Mouse (Mus musculus) heart, postnatal 10 days (tissue): ENCODE measurements at regions not wholly inside any gene's neighbourhood (a gene's known extent, or its start where the extent isn't known, plus 50 kb on each side); places are given as distances from the start of the nearest gene placed in this dataset.
A peak's percentile ranks its signal among the peaks of the same experiment; 100 is the strongest.

Experiments
- DNase-seq, 2 experiments: peaks; one replicate each; pipeline ENCODE4 v3.0.0; 2021
- intact Hi-C: fragments of 180-260 bp; cut with DNase I; formaldehyde crosslinking; loops from one replicate; pipeline ENCODE4 v1.15.1; 2025

DNA sequence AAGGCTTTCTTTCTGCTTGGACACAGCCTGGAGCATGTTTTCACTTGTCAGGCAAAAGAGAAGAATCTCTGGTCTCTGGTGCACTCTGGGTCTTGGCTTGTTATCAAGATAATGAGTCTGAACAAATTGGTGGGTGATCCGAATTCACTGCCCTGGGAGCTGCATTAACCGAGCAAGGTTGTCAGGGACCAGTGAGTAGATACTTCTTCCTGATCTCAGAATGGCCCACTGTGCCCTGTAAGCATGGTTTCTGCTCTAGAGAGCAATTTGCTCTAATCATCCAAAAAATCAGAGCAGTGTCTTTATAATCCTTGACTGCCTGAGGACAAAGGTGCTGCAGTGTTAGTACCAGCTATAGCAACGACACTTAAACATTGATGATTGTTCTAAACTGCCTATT is 97.2 kb upstream of the 1500015O10Rik start:
- intact Hi-C loops: no loop called here
- DNase-seq: no peak

DNA sequence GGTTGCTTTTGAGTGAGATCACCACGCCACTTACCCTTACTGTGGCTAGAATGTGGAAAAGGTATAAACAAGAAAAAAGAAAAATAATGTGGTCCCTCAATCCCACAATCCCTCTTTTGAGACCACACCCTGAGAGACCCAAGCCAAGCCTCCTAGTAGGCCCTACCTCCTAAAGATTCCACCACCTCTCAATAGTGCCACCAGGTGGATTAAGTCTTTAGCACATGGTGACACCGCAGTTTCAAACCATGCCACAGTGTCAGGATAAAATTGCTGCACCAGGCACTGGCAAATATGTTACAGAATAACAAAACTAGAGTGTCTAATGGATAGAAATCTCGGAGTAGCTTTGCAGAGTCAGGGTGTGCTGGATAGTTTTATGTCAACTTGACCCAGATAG is 94.7 kb upstream of the 1500015O10Rik start:
- peak; percentile 34 to 51 for DNase-seq
- intact Hi-C loops: loop anchor here (1.0 to 5.0 kb wide), 2 partner anchors 102 to 336 kb away; no protein-coding TSS in a partner anchor

- DNase-seq: no peak
- intact Hi-C loops: loop anchor here (5.0 kb wide), 1 partner anchor 99 kb away; no protein-coding TSS in a partner anchor
Measured at GRCm38 (mm10) chr1:43637956-43638355, 92.4 kb upstream of the 1500015O10Rik start.

- DNase-seq: no peak
- intact Hi-C loops: no loop called here
Measured at GRCm38 (mm10) chr1:43672031-43672430, 58.4 kb upstream of the 1500015O10Rik start.
